Mouse (Mus musculus): ENCODE data around the gene 2210418O10Rik. TPM values are rescaled to one million over a fixed set of nuclear protein-coding genes. Genes with fewer than 3 reads are reported as not detected.
"Not testable (repeated sequence)": the region's sequence is repeated elsewhere in the genome, so short reads cannot be mapped to it uniquely, and the experiment has no call there.

Gene 2210418O10Rik
- 3.0 and 7.2 TPM in 2 replicates for polyA plus RNA-seq (2016; fragmentation: Nextera tagmentation; extraction: Ambion mirVana)

GRCm38 (mm10) chr2:176226269-176226668 lies at the start of gene 2210418O10Rik:
TSS of gene 2210418O10Rik (plus strand) at chr2:176226569.
- not testable (repeated sequence) for H3K27me3 ChIP-seq (ENCODE audit: insufficient read depth, poor library complexity, severe bottlenecking); H3K4me1 ChIP-seq (replicated peaks); H3K9me3 ChIP-seq; H3K27ac ChIP-seq; DNase-seq (ENCODE audit: low spot score); H3K4me3 ChIP-seq; H3K36me3 ChIP-seq
- WGBS = no CpG with 5 or more reads among the region's 2 CpGs

GRCm38 (mm10) chr2:176248519-176248918 lies 22.1 kb downstream of the 2210418O10Rik start:
- H3K4me3 ChIP-seq = not testable (repeated sequence)

More at GRCm38 (mm10) chr2:176248519-176248918, 22.1 kb downstream of the 2210418O10Rik start:
- H3K9me3 ChIP-seq; H3K36me3 ChIP-seq; H3K27me3 ChIP-seq (ENCODE audit: insufficient read depth, poor library complexity, severe bottlenecking); H3K4me1 ChIP-seq (replicated peaks); DNase-seq (ENCODE audit: low spot score); H3K27ac ChIP-seq: not testable (repeated sequence)
- no CpG with 5 or more reads among the region's 1 CpGs for WGBS

Other genes starting within 250 kb of the 2210418O10Rik start
- 0.56 and 1.2 TPM in 2 replicates for gene Gm2004, start 76.7 kb upstream of the 2210418O10Rik start, polyA plus RNA-seq (2016; fragmentation: Nextera tagmentation; extraction: Ambion mirVana)
- not detected in 2 replicates for gene Gm11009, start 92.9 kb downstream of the 2210418O10Rik start, polyA plus RNA-seq (2016; fragmentation: Nextera tagmentation; extraction: Ambion mirVana)
- gene Gm14435, start 197.0 kb downstream of the 2210418O10Rik start, polyA plus RNA-seq (2016; fragmentation: Nextera tagmentation; extraction: Ambion mirVana) = 6.4 and 10.8 TPM in 2 replicates

Measured in hindbrain, embryonic 10.5 days (tissue).